Mouse (Mus musculus): Measurements from ENCODE around the gene Gm6401.
"Not testable (repeated sequence)": the region's sequence is repeated elsewhere in the genome, so short reads cannot be mapped to it uniquely, and the experiment has no call there.

Gm6401 gene

DNA sequence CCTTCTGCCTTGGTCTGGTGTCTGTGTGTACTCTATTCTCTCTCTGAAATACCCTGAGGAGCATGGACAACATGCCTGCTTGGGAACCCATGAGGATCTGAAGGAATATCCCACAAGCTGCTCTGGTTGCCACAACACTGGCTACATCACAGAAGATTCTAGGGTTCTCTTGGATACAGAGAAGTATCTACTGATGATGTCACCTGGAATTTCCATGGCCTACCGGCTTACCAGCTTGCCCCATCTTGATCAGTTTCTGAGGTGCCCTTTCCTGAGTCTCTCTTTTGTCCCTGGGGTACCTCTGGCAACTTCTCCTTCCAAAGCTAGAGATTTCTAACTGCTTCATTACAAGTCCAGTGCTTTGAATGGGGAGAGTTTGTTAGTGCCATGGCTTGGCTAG is at the start of gene Gm6401:
Gm6401 (minus strand) TSS at position 101 of the 400 bp plus-strand sequence.
- DNase-seq (ENCODE audit: low read depth, low spot score); H3K27me3 ChIP-seq (ENCODE audit: control insufficient read depth, insufficient read depth, low read length, poor library complexity, severe bottlenecking); H3K36me3 ChIP-seq (ENCODE audit: control insufficient read depth, insufficient read depth, low read length, poor library complexity, severe bottlenecking): not testable (repeated sequence)

- not testable (repeated sequence) for H3K27me3 ChIP-seq (ENCODE audit: control insufficient read depth, insufficient read depth, low read length, poor library complexity, severe bottlenecking); H3K36me3 ChIP-seq (ENCODE audit: control insufficient read depth, insufficient read depth, low read length, poor library complexity, severe bottlenecking); DNase-seq (ENCODE audit: low read depth, low spot score)
Measured at GRCm38 (mm10) chr14:41983225-41983624, 15.5 kb upstream of the Gm6401 start, which contains the start of gene Gm3543. Gene Gm3543, minus strand, starts transcription at chr14:41983325.

- H3K36me3 ChIP-seq (ENCODE audit: control insufficient read depth, insufficient read depth, low read length, poor library complexity, severe bottlenecking); H3K27me3 ChIP-seq (ENCODE audit: control insufficient read depth, insufficient read depth, low read length, poor library complexity, severe bottlenecking); DNase-seq (ENCODE audit: low read depth, low spot score): not testable (repeated sequence)
Measured at GRCm38 (mm10) chr14:41968596-41968995, 869 bp upstream of the Gm6401 start.

GRCm38 (mm10) chr14:41964095-41964494 is 3.6 kb downstream of the Gm6401 start:
- not testable (repeated sequence) for DNase-seq (ENCODE audit: low read depth, low spot score); H3K27me3 ChIP-seq (ENCODE audit: control insufficient read depth, insufficient read depth, low read length, poor library complexity, severe bottlenecking); H3K36me3 ChIP-seq (ENCODE audit: control insufficient read depth, insufficient read depth, low read length, poor library complexity, severe bottlenecking)

GRCm38 (mm10) chr14:41943695-41944094 is 24.0 kb downstream of the Gm6401 start, which contains the start of gene 1700024B05Rik:
Gene 1700024B05Rik, plus strand, starts transcription at chr14:41943995.
- not testable (repeated sequence) for H3K36me3 ChIP-seq (ENCODE audit: control insufficient read depth, insufficient read depth, low read length, poor library complexity, severe bottlenecking); DNase-seq (ENCODE audit: low read depth, low spot score)

DNA sequence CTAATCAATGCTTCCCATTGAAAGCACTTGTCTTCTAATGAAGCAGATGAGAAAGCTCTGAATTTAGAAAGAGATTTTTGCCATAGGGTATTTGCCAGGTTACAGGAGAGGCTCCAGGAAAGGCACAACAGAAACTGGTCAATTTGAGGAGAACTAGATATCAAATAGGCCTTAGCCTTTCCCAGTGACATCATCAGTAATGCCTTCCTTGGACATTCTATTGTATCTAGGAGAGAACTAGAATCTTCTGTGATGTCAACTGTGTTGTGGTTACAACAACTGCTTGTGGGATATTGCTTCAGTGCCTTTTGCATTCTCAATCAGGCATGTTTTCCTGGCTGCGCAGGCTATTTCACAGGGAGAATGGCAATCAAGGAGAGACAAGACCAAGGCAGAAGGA is 43.1 kb downstream of the Gm6401 start, which contains the start of gene 1700049E17Rik1:
1700049E17Rik1 (plus strand) TSS at position 301 of the 400 bp plus-strand sequence.
- not testable (repeated sequence) for DNase-seq (ENCODE audit: low read depth, low spot score); H3K27me3 ChIP-seq (ENCODE audit: control insufficient read depth, insufficient read depth, low read length, poor library complexity, severe bottlenecking); H3K36me3 ChIP-seq (ENCODE audit: control insufficient read depth, insufficient read depth, low read length, poor library complexity, severe bottlenecking)

More at GRCm38 (mm10) chr14:41943695-41944094, 24.0 kb downstream of the Gm6401 start, which contains the start of gene 1700024B05Rik:
- not testable (repeated sequence) for H3K27me3 ChIP-seq (ENCODE audit: control insufficient read depth, insufficient read depth, low read length, poor library complexity, severe bottlenecking)
